Mouse (Mus musculus) fat pad, adult 2 months (tissue): ENCODE data around the gene Ptges2.

Experiments
- DNase-seq: peaks from one replicate; pipeline ENCODE4 v3.0.0-alpha.2; 2011; ENCODE audit warnings: low read depth, low spot score; ENCODE audit errors: extremely low read depth

Gene Ptges2

DNA sequence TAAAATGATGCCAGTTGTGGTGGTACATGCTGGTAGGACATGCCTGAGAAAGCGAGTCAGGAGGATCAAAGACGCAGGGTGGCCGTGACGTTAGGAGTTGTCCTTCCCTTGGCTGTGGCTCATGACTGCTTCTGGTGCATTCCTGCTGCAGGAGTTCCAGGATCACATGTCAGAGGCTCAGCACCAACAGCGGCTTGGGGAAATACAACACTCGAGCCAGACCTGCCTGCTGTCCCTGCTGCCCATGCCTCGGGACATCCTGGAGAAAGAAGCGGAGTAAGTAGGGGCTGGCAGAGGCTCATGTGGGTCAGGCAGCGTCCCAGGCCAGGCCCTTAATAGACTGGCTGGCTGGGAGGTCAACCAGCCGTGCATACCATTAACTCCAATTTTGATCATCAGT lies 21.5 kb upstream of the Ptges2 start:
- DNase-seq = no peak

DNA sequence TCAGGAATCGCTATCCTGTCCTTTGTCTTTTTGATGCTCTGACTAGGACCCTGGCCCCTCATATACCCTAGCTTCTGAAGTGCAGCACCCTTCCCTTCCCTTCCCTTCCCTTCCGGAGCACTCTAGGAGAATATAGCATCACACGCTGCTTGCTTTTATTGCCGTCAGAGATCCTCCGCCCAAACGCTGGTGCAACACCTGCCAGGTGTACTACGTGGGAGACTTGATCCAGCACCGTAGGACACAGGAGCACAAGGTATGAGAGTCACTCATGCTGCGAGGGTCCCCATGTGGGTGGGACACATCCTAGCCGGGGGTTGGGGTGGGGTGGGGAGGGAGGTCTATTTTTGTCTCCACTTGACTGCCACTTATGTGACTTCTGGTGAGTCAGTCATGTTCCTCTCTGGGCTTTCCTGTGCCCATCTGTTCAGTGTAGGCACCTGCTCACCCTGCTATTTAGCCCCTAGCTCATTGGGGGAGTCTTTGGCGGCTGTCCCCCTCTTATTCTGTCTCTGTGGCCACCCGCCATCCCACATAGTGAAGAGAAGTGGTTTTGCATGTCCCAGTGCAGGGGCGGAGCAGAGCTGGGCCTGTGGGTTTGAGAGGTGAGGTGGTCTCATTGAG lies 20.3 kb upstream of the Ptges2 start:
- no peak for DNase-seq

DNA sequence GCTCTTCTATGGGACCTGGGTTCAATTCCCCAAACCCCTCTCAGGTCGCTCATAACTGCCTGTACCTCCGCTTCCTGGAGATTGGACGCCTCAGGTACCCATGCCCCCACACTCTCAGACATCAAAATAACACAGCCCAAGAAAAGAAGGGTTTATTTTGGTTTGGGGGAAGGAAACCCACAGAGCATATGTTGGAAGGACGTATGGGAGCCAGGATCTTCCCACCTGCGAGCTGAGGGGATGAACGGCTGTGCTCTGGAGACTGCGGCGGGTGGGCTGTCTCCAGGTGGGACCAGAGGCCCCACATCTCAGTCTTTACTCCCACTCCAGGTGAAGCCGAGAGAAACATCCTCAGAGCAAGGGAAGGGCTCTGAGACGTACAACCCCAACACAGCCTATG lies 18.7 kb upstream of the Ptges2 start:
- no peak for DNase-seq

DNA sequence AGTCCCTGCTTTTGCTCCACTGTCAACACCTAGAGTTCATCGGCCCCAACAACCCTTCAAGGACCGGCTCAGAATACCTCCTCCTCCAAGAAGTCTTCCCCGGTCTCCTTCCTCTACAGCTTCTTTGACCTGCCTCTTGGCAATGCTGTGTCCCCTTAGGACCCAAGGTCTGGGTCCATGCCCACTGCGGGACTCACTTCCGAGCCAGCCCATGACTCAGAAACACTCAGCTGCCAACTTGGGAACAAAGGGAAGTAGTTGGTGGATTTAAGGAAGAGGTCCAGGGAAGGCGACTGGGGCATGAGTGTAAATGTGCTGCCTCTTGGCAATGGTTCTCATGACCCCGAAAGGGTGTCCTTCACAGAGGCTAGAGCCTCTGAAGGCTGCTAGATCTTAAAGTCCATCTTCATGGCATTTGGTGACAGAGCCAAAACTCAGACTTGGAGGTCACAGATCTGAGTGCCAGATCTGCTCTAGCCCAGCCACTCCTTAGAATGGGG lies 15.6 kb upstream of the Ptges2 start:
- no peak for DNase-seq

DNA sequence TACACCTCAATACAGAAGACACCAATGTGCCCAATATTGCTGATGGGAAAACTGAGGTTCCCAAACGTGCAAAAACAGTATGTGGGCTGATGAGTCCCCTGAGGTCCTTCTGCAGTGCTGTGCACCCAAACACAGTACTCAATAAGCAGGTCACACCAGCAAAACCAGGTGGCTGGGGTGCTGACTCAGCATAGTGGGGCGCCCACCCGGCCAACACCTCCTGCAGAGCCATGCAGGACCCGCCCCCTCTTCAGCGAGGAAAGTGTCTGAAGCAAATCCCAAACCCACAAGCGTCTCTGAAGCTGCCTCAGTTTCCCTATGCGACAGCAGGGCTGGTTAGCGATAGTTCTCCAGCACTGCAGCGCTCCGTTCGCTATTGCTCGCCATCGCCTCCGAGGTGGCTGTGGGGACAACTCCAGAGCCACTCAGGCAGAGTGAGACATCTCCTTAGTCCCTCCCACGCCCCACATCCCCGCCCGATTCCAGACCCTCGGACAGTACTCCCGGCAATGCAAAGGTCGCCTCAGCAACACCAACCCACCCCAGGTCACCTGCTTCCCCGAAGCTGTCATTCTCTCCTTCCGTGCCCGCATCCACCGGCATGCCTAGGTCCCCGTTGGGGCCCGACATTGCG lies 14.4 kb upstream of the Ptges2 start:
- no peak for DNase-seq

DNA sequence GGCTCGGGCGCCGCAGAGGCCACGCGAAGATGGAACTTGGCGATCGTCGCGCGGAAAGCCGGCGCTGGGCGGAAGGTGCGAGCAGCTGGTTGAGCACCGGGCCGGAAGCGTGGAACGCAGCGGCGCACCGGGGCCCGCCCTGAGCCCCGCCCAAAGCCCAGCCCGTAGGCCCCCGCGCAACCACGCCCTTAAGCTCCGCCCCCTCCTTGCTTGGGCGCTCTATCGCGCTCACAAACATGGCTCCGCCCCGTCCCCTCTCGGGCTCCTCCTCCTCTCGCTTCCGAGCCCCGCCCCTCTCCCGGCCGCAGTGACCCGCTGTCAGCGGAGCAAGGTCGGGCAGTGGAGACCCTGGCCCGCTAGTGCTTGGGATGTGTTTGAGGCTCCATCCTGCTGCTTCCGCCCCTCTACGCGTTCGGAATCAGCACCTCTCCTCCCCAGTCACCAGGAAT lies 13.9 kb upstream of the Ptges2 start, which contains the start of gene 1110008P14Rik:
1110008P14Rik (minus strand) TSS at position 164 of the 449 bp plus-strand sequence.
- no peak for DNase-seq

DNA sequence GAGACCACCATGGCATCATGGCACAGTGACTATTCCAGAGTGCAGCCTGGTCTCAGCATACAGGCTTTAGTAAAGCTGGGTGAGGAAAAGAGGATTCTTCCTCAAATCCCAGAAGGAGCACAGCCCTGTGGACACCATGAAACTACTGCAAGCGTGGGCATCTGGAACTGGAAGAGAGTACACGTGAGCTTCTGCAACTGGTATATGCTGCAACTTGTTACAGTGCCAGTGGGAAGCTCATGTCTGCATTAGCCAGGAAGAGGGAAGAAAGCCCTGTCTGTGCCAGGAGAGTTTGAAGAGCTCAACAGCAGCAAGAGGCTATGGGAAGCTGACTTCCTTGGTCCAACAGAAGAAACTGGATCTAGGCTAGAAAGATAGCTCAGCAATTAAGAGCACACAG lies 13.0 kb upstream of the Ptges2 start:
- no peak for DNase-seq

DNA sequence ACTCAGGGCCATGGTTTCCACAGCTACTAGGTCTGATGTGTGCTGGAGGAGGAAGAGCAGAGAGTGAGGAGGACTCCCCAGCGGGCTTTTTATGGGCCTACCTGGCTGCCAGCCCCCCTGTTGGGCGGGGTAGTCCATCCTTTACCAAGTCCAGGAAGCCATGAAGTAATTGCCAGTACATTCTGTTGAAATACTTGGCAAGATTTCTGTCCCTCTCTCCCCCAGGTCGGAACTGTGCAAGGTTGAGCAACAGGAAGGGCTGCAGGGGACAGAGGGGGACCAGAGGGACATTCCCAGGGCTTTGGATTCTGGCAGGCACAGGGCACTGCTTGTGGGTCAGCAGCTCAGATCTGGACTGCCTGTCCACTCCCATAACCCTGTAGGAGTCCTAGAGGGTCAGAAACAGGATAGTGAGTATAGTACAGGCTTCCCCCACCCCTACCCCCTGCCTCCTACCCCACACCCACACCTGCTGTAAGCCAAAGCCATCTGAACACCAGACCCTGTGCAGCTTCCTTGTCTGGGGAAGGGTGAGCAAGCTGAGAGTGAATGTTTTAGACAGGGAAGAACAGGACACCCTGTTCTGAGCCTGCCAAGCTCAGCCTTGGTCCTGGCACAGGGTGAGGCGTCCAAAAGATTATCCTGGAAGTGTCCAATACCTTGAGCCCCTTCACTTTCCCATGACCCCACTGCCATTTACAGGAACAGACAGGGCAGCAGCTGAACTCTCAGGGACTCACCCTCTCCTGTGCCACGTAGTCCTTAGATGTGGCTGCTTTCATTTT lies 7.8 kb upstream of the Ptges2 start, which contains the start of gene Lcn2:
Lcn2 (minus strand) TSS at position 547 of the 785 bp plus-strand sequence.
- DNase-seq = peak; percentile 92

DNA sequence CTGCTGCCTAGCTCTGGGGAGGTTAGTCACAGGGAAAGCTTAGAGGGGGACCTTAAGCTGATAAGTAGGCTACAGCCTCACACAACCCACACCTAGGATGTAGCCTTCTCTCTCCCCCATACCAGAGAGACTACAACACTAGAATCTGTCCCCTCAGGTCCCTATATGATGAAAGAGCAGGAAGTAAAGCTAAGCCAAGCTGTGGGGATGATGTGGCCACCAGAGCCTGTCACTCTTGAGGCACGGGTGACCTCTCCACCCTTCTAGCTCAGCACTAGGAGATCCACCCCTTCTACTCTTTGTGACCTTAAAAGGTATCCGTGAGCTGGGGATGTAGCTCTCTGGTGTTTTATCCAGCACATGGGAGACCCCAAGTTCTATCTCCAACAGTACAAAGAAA lies 6.5 kb upstream of the Ptges2 start:
- no peak for DNase-seq

DNA sequence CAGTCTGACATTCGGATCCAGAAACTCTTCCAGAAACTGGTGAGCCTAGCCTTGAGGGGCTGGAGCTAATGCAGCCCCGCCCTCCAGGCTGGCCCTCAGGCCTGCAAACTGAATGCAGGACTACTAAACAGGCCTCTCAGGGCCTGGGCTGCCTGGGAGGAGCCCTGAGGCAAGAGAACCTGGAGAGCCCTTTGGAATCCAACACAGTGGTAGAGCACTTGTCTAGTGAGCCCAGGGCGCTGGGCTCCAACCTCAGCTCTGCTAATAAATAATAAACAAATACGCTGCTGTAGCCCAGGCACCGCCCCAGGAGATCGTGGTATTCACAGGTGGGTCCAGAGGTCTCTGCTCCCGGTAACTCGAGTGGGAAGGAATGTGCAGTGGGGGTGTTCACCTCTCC lies 4.8 kb upstream of the Ptges2 start:
- DNase-seq = no peak

DNA sequence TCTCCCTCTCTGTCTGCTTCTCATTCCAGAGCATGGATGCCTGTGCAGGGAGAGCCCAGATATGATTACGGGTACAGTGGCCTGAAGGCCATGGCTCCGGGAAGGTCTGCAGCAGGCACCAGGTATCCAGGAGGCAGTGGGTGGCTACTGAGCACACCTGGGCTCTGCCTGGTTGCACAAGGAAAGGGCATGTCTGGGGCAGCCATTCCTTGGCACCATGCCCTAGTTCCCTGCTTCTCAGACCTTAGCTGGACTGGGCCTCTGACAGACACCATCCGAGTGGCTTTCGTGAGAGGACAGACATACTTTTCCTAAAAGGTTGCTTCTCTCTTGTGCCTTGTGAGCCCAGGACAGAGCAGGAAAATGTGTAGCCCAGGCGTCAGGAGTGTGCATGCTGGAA lies 3.6 kb upstream of the Ptges2 start:
- DNase-seq = no peak

DNA sequence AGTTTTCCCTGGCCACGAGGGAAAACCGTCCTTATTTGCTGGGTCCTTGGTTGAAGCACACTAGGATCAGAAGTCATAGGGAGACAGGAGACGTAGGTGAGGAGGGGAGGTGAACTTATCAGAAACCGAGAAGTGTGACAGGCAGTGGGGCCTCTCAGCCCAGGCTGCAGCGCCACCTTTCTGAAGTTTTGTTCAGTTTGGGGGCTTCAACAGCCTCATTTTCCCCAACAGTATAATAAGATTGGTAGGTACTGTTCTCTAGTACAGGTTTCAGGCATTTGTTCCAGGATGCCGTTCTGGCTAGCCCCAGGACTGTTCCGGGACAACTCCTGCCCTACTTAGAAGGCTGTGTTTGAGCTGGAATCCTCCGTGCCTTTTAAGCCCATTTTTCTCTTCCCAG lies 723 bp upstream of the Ptges2 start:
- DNase-seq = no peak

DNA sequence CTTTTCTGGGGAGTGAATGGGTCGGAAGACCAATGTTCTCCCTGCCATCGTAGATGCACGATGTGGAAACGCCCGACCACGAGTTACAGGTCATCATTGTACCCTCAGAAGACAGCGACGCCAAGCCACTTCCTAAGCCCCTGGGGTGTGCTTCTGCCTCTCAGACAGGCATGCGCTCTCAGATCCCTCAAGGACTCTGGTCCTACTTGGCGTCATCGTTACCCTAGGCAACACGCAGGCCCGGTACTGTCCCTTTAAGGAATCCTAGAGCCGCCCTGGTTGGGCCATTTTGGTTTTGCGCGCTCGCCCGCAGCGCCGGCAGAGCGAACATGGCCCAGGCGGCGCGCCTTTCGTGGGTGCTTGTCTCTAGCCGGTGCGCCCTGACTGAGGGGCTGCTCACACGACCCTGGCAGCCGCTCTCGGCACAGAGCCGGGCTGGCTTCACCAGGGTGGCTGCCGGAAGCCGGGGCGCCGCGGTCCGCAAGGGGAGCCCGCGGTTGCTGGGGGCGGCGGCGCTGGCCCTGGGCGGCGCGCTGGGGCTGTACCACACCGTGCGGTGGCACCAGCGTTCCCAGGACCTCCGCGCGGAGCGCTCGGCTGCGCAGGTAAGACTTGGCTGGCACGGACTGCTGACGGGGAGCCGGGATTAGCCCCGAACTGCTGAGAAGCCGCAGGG lies 388 bp downstream of the Ptges2 start:
- no peak for DNase-seq

DNA sequence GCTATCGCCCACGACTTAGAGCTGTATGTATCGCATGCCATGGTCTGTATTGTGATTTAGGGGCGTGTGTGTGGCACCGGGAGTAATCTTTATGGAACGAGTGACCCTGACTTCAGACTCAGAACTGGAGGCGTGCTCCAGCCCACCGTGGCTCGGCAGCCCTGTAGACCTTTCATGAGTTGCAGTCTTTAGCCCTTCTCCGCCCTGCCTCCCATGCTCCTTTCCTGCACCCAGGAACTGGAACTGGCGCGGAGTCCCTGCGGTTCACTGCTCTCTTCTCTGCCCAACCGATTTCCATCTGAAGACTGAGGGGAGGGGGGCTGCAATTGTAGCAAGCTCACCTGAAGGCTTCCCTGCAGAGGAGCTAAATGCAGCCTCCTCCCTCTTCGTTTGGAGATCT lies 999 bp downstream of the Ptges2 start:
- DNase-seq = no peak

DNA sequence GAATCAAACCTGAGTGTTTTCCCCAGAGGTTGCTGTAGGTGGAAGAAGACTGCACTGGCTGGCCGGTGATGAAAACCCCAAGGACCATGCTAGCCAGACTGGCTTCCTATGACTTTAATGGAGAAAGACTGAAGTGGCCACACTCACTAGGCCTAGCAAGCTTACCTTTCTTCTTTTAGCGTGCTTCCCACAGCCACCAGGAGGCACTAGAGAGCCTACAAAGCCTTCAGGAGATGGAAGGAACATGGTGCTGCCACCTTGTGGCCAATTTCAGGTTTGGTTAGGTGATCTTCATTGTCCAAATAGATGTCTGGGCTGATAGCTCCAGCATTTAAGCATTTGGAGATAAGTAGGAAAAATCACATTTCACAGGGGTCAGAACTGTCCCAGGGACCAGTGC lies 9.0 kb downstream of the Ptges2 start:
- DNase-seq = no peak

DNA sequence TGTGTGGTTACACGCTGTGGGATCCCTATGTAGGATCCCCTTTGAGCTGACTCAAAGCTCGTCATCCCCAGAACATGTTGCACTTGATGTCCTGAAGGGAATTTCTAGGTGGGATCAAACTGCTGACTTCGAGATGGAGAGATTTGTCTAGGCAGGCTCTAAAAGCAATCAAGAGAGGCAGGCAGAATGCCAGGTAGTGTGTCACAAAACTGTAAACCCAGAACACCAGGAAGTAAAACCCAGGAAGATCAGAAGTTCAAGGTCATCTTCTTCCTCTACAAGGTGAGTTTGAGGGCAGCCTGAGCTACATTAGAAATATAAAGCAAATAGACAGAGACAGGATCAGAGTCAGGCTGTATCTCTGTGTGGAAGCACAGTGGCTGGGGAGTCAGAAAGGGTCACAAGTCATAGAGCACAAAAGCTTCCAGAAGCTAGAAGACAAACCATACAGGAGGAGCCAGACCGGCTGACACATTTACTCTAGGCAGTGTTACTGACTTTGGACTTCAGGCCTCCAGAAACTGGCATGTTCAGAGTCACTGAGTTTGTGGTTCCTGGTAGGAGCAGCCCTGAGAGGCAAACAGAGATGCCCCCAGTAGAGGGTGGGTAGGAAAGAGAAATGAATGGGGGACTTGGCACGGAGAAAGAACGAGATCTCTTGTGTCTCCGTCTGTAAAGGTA lies 11.6 kb downstream of the Ptges2 start:
- DNase-seq = no peak

DNA sequence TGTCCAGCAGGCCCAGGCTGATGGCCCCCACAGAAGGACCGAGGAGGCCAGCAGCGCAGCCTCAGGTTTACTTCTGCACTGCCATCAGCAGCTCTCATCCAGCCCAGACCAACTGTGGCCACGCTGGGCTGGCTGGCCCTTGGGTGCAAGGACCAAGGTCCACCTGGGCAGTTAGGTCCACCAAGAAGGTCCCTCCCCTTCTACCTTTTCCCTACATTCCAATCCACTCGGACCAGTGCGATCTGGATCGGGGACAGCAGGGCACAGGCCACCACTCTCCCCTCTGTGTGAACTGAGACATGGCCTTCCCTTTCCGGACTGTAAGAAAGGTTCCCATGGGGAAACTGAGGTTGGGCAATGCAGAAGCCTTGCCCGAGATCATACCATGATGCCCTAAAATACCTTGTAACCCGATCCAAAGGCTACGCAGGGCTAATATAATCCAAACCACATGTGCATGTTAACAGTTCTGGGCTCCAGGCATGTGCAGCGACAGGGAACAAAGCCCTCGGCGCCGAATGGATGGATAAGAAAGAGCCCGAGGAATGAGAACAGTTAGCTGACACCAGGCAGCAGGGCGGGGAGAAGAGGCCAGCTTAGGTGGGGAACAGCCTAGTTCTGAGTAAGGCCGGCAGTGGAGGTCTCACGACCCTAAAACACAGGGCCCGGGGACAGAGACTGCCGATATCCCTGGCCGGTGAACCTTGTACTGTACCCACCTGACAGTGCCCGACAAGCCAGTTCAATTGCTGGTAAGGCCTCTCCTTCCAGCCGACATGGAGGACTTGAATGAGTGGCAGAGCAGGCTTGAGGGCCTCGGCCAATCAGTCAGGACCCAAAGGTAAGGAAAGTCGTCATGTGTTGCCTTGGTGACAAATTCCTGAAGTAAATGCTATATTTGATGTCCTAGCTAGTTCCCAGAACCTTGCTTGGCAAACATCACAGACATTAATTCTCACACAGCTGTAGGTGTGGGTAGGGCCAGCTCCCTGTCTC lies 13.0 kb downstream of the Ptges2 start:
- DNase-seq = no peak

DNA sequence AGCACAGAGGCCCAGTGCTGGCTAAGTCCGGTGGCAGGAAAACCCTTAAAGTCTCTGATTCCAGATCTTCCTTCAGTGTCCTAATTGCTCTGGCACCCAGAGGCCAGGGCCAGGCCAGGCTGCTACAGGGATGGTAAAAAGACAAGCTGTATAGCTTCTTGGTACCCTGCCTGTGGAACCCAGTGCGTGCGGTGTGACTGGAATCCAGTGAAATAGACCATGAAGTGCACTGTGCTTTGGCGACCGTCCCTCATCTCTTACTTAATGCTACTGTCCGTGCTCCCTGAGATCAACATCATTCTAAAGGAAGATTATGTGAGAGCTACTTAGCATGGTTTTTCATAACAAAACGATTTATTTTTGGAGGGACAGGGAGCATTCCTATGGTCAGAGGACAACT lies 15.7 kb downstream of the Ptges2 start:
- DNase-seq = no peak

DNA sequence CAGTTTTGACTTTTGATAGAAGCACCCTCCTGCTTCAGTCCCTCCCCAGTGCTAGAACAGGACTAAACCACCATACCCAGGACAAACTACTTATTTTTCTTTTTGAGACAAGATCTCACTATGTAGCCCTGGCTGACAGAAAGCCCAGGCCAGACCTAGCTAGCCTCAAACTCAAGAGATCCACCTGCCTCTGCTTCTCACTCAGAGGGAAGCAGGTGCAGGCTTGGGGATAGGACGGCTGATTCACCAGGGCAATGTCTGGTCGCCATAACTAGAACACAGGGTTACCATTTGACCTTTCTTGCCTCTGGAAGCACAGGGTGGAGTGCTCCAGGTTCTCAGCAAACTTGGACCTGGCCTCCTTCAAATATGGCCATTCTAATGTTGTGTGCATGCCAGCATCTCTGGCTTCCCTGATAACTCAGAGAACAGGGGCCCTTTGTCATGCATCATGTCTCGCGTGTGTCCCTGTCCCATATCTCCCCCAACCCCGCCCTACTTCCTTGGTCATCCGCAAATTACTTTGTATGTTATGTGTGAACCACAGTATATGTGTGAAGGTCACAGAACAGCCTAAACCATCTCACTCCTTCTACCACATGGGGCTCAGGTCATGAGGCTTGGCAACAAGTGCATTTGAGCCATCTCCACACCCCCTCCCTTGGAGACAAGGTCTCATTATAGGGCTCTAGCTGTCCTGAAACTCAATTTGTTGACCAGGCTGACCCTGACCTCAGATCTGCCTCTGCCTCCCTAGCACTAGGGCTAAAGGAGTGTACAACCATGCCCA lies 17.2 kb downstream of the Ptges2 start:
- no peak for DNase-seq
